Mouse (Mus musculus) urinary bladder, postnatal 36 days (tissue): ENCODE measurements around the gene Rad9b.

Experiments used
- DNase-seq, 2 experiments: peaks; one replicate each; pipeline ENCODE4 v3.0.0; 2022; ENCODE audit warnings: low spot score in 2 of 2, mixed read lengths in 1 of 2

Rad9b gene

DNA sequence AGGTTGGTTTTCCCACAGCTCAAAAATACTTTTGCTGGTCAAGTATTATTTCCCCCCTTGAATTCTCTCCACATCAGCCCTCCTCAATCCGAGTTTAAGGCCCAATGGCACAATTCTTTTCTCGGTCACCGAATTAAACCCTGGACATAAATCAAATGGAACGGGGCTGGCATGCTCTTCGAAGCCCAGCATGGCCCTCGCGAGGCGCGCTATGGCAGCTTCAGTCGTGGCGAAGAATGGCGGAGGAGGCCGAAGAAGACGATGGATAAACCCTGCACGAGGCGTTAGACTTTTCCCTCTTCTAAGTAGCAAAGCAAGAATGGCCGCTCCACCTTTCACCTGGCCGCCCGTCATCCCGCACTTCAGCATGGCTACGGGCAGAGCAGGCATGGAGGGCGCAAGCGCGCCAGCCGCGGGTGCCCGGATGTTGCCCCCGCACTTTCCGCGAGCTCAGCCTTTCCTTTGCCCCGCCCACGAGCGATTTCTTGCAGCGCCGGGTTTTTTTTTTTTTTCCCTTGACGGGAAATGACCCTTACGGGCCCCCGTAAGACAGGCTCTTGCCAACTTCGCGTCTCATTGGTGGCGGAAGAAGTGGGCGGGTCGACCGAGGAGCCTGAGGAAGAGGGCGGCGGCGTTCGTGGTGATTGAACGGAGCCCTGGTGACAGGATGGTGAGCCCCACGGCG, at the start of gene Rad9b, which contains the start of gene Vps29:
Rad9b (minus strand) TSS at position 427 of the 685 bp plus-strand sequence.
Vps29 (plus strand) TSS at position 563 of the 685 bp plus-strand sequence.
- DNase-seq: peak; percentile 97 to 98

DNA sequence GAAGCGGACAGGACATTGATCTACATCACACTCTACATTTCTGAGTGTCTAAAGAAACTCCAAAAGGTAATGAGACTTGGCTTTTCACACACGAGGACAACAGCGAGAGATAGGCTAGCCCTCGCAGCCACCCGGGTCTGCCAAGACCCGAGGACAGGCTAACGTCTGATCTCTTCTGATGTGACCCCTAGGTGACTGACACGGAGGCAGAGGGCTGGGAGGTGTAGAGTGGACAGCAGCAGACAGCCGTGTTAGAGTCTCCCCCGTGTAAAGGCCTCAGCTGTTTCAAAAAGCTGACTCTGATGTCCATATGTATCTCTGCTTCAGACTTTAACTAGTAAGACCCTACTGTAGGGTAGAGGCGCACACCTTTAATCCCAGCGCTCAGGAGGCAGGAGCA, 49.3 kb upstream of the Rad9b start:
- no peak for DNase-seq

DNA sequence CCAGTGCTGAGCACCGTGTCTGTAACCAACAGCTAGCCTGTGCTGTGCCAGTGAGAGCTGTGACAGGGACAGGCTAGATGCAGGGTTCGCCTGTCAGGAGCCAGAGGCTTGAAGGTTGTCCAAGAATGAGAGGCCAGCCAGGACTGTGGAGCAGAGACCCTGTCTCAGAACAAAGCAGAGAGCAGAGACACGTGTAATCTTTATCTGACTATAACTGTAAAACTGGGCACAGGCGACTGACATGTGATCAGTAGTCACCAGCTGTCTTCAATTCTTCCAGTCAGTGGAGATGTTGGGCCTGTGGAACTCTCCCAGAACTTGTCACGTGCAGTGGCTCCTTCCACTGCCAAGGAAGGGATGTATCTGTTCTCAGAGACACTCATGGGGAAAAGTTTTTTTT, 48.7 kb upstream of the Rad9b start:
- DNase-seq: peak in 1 of 2 experiments; percentile 51

DNA sequence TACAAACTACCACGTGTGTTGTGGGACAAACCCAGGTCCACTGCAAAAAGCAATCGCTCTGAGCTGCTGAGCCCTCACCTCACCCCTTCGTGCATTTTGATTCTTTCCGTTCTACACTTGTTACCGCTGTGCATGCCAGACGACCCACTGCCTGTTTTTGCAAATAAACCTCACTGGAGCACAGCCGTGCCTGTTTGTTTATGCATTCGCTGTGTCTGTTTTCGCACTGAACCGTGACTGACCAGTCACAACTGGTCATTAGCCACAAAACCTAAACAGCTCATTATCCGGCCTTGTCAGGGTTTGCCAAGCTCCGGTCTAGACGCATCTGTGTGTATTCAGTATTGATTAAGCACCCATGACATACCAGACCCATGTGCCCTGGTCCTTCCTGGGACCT, 48.1 kb upstream of the Rad9b start:
- DNase-seq: no peak

DNA sequence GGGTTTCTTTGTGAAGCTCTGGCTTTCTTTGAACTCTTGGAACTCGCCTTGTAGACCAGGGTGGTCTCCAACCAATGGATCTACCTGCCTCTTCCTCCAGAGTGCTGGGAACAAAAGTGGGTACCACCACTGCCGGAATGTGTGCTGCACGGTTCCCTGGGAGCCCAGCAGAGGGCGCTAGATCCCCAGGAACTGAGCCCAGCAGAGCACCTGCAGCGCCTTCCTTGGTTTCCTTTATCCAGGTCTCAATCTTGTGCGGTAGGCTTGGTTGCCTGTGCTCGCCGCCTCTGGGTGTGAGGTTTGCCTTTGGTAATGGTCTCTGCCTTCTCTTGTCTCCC, 47.2 kb upstream of the Rad9b start:
- peak; percentile 59 to 68 for DNase-seq

DNA sequence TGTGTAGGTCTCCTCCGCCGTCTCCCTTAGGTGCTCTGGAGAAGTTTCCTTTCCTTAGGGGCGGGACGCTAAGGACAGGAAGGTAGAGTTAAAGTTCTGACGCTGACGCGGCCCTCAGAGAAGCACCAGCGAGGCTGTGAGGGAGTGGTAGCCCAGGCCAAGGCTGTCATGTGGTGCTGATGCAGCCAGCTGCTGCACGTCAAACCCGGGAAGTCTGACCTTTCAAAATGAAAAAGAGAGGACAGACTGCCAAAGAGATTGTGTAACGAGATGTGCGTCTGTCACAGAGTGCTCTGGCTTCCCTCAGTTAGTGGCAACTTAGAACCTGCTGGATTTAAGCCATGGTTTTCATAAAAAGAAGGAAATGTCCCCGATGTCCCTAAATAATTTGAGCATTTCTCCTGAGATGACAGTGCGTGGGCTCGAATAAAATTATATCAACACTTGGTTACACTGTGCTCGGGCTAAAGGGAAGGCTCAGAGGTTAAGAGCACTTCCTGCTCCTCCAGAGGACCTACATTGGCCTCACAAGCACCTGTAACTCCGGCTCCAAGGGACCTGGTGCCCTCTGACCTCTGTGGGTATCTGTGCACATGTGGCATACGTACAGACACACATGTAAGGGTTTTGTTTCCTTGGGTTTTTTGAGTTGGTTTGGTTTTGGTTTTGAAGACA, 46.7 kb upstream of the Rad9b start:
- DNase-seq: peak; percentile 29 to 72

DNA sequence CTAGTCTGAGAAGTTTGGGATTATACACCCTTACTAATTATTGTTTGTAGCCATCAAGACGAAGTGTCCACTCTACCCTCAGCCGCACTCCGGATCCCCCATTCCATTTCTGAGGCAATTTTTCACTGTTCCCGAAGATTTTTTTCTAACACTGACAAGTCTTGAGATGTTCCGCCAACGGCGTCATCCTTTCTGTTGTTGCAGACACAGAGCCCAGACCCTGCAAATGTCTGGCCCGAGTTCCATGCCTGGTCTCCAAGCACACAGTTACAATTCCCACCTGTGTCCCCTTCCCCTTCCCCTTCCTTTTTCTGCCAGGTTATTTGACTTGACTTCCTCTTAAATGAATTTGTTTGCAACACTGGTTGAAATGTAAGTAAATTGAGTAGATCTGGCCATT, 45.8 kb upstream of the Rad9b start:
- no peak for DNase-seq

DNA sequence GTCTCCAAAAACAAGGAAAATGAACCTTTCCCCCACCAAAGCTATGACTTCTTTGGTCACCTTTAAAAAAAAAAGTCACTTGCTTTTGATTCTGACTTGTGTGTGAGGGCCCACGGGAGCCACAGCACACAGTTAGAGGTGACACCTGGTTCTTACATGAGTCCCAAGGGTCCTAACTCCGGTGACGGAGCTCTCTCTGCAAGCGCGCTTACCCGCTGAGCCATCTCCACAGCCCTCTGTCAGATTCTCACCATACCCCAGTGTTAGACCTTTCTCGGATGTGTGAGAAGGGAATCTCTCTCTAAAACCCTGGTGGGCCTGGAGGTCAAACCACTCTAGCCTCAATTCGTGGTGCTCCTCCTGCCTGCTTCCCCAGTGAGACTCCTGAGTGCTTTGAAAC, 43.5 kb upstream of the Rad9b start:
- DNase-seq: no peak

DNA sequence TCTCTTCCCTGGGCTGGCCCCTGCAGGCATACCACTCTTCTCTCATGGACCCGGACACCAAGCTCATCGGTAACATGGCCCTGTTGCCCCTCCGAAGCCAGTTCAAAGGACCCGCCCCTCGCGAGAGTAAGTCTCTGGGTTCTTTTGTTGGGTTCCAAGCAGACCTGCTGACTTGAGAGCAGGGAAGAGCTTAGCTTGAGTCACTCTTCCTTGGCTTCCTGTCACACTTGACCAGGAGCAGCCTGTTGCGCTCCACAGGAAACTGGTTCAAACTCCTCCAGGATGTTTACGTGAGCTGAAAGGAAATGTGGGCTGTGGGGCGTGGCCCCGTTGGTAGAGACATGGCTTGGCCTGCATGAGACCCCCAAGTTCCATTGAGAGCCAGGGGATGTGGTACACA, 42.8 kb upstream of the Rad9b start:
- no peak for DNase-seq

DNA sequence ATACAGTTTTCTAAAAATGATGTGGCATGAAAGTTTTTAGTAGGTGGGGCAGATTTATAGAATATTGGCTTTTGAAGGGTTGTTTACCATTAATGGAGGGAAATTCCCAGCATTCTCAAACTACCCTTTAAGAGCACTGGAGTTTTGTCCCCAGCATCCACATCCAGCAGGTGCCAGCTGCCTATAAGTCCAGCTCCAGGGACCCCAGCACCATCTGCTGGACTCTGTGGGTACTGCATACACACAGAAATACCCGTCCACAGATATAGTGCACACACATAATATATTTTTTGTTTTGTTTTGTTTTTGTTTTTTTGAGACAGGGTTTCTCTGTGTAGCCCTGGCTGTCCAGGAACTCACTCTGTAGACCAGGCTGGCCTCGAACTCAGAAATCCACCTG, 39.9 kb upstream of the Rad9b start:
- peak; percentile 50 to 65 for DNase-seq

DNA sequence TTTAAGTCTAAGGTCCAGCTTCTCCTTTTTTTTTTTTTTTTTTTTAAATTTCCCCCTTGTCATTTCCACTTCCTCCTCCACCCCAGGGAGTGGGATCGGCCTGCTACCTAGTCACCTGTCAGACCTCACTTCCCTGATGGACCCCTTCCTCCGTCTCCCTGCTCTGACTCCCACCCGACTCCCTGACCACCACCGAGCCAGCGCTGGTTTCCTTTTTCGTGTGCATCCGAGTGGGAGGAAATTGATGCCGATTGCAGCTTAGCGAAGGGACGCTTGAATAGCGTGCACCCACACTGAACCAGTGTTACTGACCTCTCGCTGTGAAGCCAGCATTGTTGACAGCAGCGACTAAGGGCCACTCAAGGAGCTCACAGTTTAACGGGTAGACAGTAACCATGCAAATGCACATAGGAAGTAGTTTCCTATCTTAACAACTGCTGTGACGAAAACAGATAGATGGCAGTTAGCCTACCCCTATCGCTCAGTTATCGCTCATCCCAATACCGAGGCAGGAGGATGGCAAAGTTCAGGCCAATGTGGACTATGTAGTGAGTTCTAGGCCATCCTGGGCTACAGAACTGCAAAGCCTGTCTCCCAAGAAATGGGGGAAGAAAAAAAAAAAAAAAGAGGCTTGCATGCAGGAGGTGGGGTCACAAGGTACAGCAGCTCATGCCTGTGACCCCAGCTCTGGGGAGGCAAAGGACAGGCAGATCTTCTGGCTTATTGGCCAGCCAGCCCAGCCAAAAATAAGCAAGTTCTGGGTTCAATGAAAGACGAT, 38.4 kb upstream of the Rad9b start:
- peak in 1 of 2 experiments; percentile 20 for DNase-seq

DNA sequence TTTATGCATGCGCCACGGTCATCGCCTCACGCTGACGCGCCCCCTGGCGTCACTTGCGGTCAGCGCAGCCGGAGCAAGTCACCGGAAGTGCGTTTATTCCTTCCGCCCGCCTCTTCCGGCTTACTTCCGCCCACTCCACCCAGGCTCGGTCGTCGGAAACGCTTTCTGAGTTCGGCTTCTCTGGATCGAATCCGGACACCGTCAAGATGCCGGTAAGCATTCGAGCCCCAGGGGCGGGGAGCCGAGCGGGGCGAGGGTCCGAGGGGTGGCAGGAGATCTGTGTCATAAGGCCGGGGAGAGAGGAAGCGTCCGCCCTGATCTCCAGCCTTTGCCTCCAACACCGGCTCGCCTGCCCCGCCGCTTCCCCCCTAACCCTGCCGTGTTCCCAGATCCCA, 37.8 kb upstream of the Rad9b start, which contains the start of gene Arpc3:
Arpc3 (plus strand) TSS at position 93 of the 395 bp plus-strand sequence.
- peak; percentile 84 to 87 for DNase-seq

DNA sequence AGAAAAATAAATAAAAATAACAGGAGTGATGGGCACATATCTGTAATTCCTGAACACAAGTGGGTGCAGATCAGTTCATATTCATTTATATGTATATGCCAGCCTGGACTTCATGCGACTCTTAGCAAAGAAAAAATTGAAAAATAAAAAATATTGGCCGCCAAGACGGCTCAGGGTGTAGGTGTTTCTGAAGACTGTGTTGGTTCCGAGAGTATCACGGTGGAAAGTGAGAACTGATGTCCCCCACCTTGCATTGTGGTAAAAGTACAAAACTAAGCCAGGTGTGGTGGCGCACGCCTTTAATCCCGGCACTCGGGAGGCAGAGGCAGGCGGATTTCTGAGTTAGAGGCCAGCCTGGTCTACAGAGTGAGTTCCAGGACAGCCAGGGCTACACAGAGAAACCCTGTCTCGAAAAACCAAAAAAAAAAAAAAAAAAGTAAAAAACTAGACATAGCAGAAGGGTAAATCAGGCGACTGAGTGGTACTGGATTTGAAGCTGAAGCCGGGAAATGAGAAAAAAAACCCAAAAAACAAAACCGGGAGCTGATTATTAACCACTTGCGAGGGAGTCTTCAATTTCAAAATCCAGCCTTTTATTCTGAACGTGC, 37.2 kb upstream of the Rad9b start:
- DNase-seq: no peak

DNA sequence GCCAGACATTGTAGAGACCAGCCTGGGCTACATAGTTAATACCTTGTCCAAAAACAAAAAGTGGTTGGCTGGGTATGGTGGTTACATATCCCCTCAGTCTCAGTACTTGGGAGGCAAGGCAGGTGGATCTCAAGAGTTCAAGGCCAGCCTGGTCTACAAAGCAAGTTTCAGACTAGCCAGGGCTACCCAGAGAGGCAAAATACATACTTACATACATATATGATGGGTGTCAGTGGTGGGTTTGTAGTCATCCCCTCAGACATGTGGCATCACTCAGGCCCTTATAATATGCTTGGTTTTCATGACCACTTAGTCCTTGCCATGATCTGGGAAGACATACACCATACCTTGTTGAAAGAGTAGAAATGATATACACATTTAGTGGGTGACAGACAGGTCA, 36.6 kb upstream of the Rad9b start:
- no peak for DNase-seq

DNA sequence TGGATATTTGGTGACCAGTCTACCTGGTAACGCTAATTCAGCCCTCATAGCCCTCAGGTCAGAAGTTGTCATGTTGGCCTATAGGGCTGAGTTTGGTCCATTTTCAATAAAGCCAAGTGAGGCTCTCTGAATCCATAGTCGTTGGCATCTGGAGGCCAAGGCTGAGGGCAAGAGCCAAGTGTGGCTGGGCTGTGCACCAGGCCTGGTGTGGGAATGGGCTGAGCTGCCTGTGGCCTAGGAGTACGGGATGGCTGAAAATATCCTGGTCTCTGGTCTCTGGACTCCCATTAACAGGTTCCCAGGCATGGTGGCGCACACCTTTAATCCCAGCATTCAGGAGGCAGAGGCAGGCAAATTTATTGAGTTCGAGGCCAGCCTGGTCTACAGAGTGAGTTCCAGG, 36.0 kb upstream of the Rad9b start:
- no peak for DNase-seq

DNA sequence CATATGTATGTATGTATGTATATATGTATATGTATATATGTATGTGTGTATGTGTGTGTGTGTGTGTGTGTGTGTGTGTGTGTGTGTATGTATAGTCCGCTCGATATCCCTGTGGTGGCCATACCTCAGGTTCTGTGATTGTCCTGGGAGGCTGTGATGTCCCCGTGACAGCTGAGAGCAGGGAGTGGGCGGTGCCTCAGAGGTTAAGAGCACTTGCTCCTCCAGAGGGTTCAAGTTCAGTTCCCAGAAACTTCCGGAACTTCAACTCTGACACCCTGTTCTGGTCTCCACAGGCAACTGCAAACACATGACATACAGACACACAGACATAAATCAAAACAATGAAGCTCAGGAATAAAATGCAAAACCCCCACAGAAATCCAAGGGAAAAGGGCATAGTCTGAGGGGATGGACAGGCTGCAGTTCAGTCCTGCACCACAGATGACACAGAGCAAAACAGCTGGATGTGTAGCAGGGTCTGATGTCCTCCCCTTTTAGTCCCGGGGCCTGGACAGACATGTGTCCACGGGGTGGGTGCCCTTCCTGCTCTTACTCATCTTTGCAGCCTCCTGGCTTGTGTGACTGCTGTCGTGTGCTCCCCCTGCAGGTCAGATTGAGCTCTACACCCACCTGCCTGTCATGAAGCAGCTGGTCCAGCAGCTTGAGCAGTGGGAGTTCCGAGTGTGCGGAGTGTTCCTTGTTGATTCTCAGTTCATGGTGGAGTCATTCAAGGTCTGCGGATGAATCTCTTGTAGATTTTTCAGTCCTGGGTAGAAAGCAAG, 25.5 kb upstream of the Rad9b start:
- DNase-seq: peak; percentile 33 to 55

DNA sequence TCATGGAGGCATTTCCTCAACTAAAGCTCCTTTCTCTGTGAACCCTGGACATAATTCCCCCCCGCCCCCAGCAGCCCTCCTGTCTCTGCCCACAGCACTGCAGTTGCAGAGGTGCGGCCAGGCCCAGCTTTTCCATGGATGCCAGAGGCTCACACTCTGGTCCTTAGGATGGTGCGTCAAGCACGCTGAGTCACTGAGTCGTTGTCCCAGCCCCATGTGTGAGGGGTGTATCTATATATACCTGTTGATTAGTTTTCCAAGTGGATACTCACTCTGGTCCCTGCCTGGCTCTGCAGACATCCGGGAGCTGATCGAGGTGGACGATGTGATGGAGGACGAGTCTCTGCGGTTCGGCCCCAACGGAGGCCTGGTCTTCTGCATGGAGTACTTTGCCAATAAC, 24.1 kb upstream of the Rad9b start:
- no peak for DNase-seq

DNA sequence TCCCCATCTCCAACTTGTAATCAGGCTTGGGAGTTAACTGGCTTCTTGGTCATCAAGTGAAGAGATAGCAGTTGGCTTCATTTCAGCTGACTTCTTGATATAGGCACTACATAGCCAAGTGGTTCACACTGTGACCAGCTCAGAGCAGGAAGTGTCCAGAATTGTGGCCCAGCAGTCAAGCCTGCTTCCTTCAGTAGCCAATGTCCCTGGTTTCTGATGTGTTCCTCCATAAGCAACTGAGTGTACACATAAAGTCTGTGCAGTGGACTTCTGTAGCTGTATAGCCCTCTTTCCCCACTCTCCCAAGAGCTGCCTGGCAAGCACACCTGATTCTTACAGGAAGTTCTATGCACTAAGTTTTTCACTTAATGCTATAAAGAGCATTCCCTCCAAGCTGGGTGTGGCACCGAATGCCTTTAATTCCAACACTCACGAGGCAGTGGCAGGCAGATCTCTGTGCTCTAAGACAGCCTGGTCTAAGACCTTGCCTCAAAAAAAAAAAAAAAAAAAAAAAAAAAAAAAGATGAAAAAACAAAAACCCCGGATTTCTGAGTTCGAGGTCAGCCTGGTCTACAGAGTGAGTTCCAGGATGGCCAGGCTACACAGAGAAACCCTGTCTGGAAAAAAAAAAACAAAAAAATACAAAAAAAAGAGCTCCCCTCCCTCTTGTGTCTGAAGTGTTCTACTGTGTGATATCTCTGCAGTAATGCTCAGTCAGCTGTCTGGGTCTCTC, 23.2 kb upstream of the Rad9b start:
- DNase-seq: no peak

DNA sequence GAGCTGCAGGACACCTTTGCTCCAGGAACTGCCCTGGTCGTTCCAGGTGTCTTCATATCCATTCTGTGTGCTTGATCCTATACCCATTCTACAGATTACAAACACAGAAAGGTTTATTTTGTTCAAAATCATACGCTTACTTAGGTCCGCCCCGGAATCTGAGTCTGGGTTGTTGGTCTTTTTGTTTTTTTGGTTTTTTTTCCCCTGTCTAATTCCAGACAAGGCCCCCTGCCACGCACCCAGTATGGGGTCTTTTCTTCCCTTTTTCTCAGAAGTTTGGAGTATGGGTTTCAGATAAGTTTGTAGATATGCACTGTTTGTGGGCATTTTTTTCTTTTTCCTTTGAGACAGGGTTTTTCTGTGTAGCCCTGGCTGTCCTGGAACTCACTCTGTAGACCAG, 18.8 kb upstream of the Rad9b start:
- DNase-seq: no peak

DNA sequence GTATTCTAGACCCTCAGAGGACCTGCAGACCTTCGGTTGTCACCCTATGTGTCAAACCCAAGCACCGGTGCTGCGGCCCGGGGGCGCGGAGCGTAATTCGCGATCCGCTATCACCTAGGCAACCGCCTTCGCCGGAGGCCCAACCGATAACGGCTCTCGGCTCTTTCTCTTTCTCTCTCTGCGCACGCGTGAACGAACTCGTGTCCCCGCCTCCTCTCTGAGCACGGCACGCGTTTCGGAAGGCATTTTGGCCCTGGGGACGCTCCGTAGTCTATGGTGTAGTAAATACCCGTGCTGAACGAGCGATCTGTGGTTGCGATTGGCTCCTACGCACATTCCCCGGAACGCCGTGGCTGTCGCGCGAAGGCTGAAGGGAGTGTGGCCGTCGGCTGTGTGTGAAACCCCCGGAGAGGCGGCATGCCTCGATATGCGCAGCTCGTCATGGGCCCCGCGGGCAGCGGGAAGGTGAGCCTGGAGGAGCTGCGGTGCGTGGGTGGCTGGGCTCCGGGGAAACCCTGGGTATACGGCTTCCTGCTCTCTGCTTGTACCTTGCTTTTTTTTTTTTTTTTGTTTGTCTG, 18.2 kb upstream of the Rad9b start, which contains the start of gene Fam216a:
Fam216a (minus strand) TSS at position 173 of the 578 bp plus-strand sequence.
- peak; percentile 99 for DNase-seq
